Mouse (Mus musculus) monocyte, adult 2 months (primary cell): Measurements from ENCODE around the gene Sppl2b.
"Not testable (repeated sequence)": the region's sequence is repeated elsewhere in the genome, so short reads cannot be mapped to it uniquely, and the experiment has no call there.

Experiments used
- DNase-seq, 2 experiments: peaks; one replicate each; pipeline ENCODE4 v3.0.0; 2022; ENCODE audit warnings: low spot score in 2 of 2, low read depth in 1 of 2

Sppl2b gene

GRCm38 (mm10) chr10:80823847-80824643 is 31.0 kb upstream of the Sppl2b start:
- no peak for DNase-seq

DNA sequence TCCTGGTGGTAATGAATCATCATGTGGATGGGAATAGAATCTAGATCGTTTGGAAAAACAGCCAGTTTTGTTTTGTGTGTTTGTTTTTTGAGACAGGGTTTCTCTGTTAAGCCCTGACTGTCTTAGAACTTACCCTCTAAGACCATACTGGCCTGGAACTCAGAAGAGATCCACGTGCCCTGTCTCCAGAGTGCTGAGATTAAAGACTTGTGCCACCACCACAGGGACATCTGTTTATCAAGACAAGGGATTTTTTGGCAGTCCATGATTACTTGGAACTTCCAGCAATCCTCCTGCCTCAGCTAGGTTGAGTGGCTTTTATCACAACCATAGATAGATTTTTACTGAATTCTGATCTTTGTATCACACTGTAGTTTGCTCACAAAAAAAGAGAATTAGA is 30.2 kb upstream of the Sppl2b start:
- no peak for DNase-seq

GRCm38 (mm10) chr10:80826151-80827062 is 28.7 kb upstream of the Sppl2b start, which contains the start of gene Oaz1:
TSS of gene Oaz1 (plus strand) at chr10:80826656.
- DNase-seq = peak; percentile 97 to 98

GRCm38 (mm10) chr10:80827063-80827869 is 27.8 kb upstream of the Sppl2b start:
- DNase-seq = no peak

GRCm38 (mm10) chr10:80827870-80828420 is 27.1 kb upstream of the Sppl2b start:
- no peak for DNase-seq

DNA sequence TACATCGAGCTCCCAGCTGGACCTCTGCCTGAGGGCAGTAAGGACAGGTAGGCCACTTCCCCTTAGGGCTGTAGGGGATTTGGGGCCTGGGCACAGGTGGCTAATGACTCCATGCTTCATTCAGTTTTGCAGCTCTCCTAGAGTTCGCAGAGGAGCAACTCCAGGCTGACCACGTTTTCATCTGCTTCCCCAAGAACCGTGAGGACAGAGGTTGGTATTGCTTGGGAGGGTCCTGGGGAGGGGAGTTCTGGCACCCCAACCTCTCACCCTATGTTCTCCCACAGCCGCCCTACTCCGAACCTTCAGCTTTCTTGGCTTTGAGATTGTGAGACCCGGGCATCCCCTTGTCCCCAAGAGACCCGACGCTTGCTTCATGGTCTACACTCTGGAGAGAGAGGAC is 26.5 kb upstream of the Sppl2b start:
- DNase-seq = not testable (repeated sequence)

DNA sequence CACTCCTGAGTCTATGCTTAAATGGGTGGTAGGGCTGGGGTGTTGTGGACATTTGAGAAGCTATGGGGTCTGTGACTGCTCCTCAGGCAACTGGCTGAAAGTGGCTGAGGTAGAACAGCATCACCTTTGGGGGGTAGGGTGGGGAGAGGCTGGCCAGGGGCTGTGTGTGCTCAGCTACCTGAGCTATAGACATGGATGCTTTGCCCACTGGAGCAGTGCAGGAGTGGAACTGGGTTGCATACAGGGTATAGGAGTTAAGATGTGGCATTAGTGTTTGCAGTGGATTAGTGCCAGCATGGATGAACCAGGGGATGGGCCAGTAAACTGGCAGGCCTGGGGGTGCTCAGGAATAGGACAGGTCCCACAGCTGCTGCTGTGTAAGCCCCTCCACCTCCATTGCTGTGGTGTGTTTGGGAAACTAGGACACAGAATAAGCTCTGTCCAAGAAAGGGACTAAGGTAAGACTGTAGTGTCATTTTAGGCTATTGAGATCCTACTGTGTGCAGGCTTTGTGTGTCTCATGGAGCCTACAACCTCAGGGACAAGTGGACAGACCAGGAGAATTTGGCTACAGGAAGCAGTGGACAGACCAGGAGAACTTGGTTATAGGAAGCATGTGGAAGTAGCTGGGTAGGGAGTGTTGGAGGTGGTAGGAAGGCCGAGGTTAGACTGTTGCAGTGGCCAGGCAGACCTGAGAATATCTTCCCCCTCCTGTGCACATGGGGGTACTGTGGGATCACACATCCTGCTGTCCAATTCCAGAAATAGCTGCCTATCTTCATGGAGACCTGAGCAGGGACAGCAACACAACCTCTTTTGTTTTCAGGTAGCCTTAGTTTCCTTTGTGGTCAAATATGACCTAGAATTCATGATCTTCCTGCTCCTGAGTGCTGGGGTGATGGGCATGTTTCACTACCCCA is 25.5 kb upstream of the Sppl2b start:
- DNase-seq = no peak

DNA sequence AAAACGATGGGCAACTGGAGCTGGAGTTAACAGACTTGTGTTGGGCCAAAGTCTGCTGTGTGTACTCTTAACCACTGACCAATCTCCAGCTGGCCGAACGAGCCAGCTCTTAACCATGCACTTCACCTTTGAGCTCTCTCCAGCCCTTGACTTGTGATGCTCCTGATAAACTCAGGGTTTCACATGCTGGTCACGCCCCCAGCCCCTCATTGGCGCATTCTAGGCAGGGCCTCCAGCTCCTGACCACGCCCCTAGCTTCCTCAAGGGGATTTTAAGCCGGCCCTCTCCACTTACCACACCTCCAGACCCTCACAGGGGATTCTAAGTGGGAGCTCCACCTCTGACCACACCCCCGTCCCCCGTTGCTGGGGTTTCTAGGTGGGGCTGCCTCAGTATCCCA is 23.9 kb upstream of the Sppl2b start:
- no peak for DNase-seq

DNA sequence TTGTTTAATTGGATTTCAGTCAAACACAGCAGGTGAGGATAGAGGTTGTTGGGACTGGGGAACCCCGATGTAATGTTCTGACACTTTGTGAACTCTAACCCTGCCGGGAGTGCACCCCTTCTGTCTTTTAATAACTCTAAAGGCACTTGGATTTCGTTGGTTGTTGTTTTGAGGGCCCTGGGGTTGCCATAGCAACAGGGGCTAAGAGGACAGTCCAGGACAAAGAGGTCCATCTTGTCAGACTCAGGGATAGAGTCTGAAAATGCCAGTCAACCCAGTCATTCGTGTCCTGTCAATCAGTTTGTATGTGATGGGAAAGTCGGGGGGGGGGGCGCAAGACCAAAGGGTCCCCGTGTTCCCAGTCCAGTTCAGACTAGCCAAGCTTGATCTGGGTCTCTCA is 22.3 kb upstream of the Sppl2b start:
- no peak for DNase-seq

DNA sequence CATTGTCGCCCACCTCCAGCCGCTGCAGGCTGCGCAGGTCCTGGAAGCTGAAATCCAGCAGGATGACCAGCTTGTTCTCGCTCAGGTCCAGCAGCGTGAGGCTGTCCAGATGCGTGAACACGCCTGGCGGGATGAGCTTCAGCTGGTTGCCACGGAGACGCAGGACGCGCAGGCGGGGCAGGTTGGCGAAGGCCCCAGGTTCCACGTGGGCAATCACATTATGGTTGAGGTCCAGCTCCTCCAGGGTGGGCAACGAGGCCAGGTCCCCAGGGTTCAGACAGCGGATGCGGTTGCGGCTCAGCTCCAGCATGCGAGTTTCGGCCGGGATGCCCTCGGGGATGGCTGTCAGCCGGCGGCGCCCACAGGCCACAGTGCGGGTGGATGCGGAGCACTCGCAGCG is 19.5 kb upstream of the Sppl2b start:
- no peak for DNase-seq

- no peak for DNase-seq
Observed at GRCm38 (mm10) chr10:80836949-80837379, 18.1 kb upstream of the Sppl2b start.

DNA sequence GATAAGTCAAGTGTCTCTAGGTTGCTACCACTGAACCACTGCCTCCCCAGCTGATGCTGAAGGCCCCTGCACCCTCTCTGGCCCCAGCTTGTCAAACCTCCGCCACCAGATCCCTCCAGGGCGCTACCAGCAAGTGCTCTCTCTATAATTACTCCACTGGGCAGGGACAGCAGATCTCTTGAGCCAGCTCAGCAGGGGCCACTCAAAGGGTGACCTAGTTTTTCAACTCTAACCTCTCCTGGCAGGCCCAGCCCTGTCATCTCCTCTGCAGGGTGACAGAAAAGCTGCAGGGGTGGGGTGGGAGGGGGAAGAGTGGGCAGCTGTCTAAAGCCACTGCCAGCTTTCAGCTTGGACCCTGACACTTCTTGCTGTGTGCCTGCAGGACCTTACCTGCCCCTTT is 17.2 kb upstream of the Sppl2b start:
- DNase-seq = no peak

GRCm38 (mm10) chr10:80838346-80838912 is 16.6 kb upstream of the Sppl2b start:
- no peak for DNase-seq

DNA sequence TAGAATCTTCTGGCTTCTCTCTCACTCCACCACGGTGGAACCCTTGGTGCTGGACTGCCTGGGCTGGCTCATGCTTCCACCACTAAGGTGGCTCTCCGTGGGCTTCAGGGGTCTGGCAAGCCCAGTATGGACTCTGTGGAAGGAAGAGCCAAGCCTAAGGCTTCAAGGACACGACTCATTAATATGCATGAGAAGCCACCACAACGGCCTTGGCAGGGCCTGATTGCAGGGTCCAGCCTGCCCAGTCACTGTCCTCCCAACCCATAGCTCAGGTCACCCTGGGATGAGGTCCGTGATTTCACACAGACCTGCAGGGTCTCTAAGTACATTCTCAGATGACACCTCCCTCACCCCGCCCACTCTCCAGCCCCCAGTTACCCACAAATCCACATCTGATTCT is 15.2 kb upstream of the Sppl2b start:
- no peak for DNase-seq

DNA sequence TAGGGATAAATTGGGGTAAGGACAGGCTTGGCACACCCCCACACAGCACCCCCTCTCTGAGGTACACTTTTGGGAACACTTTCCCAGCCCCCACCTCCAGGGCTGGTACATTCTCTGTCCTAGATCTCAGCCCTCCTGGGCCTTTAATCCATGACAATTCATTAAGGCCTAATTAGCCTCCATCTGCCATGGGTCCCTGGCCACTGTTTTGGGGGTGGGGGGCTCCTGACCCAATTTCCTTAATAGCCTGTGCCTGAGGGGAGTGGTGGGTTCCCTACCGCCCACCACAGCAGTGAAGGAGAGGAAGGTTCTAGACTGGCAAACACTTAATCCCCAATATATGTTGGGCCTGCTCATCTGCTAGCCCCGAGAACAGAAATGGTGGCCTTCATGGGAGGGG is 13.4 kb upstream of the Sppl2b start:
- no peak for DNase-seq

GRCm38 (mm10) chr10:80842334-80842733 is 12.7 kb upstream of the Sppl2b start:
- DNase-seq = no peak

GRCm38 (mm10) chr10:80843087-80843930 is 11.8 kb upstream of the Sppl2b start:
- DNase-seq = no peak

DNA sequence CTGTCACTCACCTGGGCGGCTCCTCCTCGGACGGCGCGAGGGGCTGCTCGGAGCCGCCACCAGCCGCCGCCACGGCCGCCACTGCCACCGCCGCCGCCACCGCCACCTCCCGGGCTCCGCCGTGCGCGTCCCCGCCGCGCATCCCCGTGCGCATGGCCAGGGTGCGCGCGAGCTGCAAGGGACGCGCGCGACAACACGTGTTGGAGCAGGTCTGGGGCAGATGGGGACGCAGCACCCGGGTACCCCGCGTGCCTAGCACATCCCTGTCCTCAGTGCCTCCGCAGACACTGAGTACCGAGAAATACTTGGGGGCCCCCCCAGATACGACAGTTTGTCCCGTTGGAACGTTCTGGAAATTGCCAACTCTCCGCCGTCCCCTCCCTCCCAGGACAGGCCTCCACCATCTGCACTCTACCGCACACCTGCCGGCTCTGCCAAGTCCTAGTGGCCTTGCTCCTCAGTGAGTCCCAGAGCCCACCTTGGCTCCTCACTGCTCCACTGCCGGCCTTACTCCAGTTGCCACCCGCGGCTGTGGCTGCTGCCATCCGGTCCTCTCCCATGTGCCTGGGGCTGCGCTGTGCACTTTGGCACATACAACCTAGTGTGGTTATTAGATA is 11.0 kb upstream of the Sppl2b start, which contains the start of gene Lingo3:
Lingo3 (minus strand) TSS at position 109 of the 617 bp plus-strand sequence.
- no peak for DNase-seq
